Mouse (Mus musculus) testis, adult 2 months (tissue): ENCODE results near the gene Cpsf4l.

Source experiments
- CTCF ChIP-seq: fragments of 200-500 bp; IDR thresholded peaks from 2 replicates; pipeline ENCODE4 v1.5.1; 2012; ENCODE audit warnings: low read depth, mild to moderate bottlenecking, inconsistent platforms, low read length, moderate library complexity; ENCODE audit not compliant: control insufficient read depth, insufficient read depth, insufficient replicate concordance
- POLR2A ChIP-seq: fragments of 200-500 bp; IDR thresholded peaks from 2 replicates; pipeline ENCODE4 v1.6.1; 2012; ENCODE audit warnings: low read depth, mild to moderate bottlenecking, inconsistent platforms, low read length, moderate library complexity; ENCODE audit not compliant: control insufficient read depth

DNA sequence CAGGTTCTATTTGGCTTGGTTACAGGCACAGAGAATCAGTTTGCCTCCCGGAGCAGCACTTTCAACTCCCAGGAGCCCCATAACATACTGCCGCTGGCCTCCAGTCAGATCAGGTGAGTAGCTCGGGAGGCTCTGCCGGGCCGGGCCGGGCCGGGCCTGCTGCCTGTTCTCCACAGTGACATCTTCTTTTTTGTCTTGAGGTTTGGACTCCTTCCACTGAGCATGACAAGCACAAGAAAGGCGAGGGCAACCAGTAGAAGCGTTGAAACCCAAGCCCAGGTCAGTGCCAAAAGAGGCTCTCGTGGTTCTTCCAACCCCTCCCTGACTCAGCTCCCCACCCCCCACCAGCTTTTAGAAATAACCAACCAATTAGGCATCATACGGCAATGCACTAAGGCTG, 48.9 kb downstream of the Cpsf4l start:
- TF ChIP-seq CTCF (no peak), POLR2A (no peak)
